Mouse (Mus musculus) liver, postnatal 0 days (tissue): ENCODE results near the gene Cbx7.

ENCODE experiments used
- CTCF ChIP-seq: sonication (generic); IDR thresholded peaks from 2 replicates; pipeline ENCODE4 v1.5.1; 2016; ENCODE audit warnings: antibody characterized with exemption, low read depth
- EP300 ChIP-seq: IDR thresholded peaks from 2 replicates; pipeline ENCODE4 v1.6.1; 2016; ENCODE audit warnings: antibody characterized with exemption, low read depth, mild to moderate bottlenecking

GRCm38 (mm10) chr15:79918485-79918884 is 52.4 kb downstream of the Cbx7 start:
- TF ChIP-seq CTCF: no peak
- no peak for TF ChIP-seq EP300
